Mouse (Mus musculus): Measurements from ENCODE around the gene Cd36. TPM values are rescaled to one million over a fixed set of nuclear protein-coding genes. Genes with fewer than 3 reads are reported as not detected.
"Not testable (repeated sequence)": the region's sequence is repeated elsewhere in the genome, so short reads cannot be mapped to it uniquely, and the experiment has no call there.

Gene Cd36
- polyA plus RNA-seq (2015; fragmentation: Nextera tagmentation; extraction: Ambion mirVana) = 5.2 and 5.3 TPM in 2 replicates

DNA sequence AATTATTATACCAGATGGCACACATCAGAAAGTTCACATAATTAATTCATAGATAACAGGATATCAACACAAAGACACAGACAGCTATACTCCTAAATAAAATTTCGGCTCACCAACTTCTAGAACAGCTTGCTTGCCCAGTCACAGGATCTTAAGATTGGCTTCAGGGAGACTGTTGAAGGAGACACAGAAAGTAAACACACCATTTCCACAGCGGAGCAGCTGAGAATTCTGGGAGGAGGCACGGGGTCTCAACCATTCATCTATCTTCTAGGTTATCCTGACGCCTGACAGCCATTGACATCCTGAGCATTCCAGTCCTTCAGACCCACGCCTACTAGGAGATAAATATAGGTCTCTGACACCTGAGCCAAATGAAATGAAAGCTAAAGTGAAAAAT lies at the start of gene Cd36:
Gene Cd36, minus strand, starts transcription at position 204 of the 400 bp plus-strand sequence.
- Histone ChIP-seq H3K9ac (no peak within 1 kb of the TSS), H3K4me1 (replicated peaks) (no peaks in the 10 kb centered on the region), H3K4me2 (no peak within 1 kb of the TSS), H3K36me3 (no peaks in the 10 kb centered on the region), H3K27ac (no peak within 1 kb of the TSS), H3K27me3 (no peaks in the 10 kb centered on the region), H3K9me3 (no peaks in the 10 kb centered on the region), H3K4me3 (no peak within 1 kb of the TSS)
- ATAC-seq (ENCODE audit: low FRiP score) = no peak
- WGBS = 52% methylated on average over 5 of the region's 5 CpGs

DNA sequence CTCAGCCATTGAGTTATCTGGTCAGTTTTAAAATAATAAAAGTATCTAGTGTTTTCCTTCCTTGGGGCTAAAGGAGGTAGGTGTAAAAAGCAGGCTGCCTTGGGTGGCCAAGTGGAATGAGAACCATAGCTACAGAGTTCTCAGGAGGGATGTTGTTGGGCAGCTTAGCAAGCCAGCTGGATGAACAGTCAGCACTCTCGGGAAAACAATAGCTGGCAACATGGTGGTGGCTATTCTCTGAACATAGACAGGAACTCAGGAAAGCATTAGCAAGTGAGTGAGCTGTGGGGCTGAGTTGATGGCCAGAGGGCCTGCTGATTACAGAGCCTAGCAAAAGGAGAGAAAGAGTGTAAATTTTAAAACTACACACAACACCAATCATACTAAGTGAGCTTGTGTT lies 45.9 kb upstream of the Cd36 start:
- Histone ChIP-seq H3K36me3 (no peaks in the 10 kb centered on the region), H3K9ac (no peak overlapping the region)
- WGBS = 52% methylated on average over 1 of the region's 1 CpGs

GRCm38 (mm10) chr5:17931588-17931987 lies 43.0 kb upstream of the Cd36 start:
- WGBS = 94% methylated on average over 2 of the region's 2 CpGs

More for the DNA sequence above, 45.9 kb upstream of the Cd36 start:
- ATAC-seq (ENCODE audit: low FRiP score) = no peak
- Histone ChIP-seq H3K4me2 (no peak overlapping the region), H3K27ac (no peak overlapping the region), H3K9me3 (no peaks in the 10 kb centered on the region), H3K4me1 (replicated peaks) (no peaks in the 10 kb centered on the region), H3K4me3 (no peak overlapping the region), H3K27me3 (no peaks in the 10 kb centered on the region)

GRCm38 (mm10) chr5:17929006-17929567 lies 40.5 kb upstream of the Cd36 start:
- 65% methylated on average over 7 of the region's 7 CpGs for WGBS
- no peak for ATAC-seq (ENCODE audit: low FRiP score)
- H3K9me3 ChIP-seq = no peaks in the 10 kb centered on the region
- H3K27me3 ChIP-seq = no peaks in the 10 kb centered on the region
- no peak overlapping the region for H3K4me2 ChIP-seq
- no peak overlapping the region for H3K4me3 ChIP-seq
- H3K27ac ChIP-seq = no peak overlapping the region
- H3K9ac ChIP-seq = no peak overlapping the region
- H3K36me3 ChIP-seq = no peaks in the 10 kb centered on the region
- no peaks in the 10 kb centered on the region for H3K4me1 ChIP-seq (replicated peaks)

More at GRCm38 (mm10) chr5:17931588-17931987, 43.0 kb upstream of the Cd36 start:
- not testable (repeated sequence) for H3K9me3 ChIP-seq; H3K4me3 ChIP-seq; H3K36me3 ChIP-seq; H3K4me1 ChIP-seq (replicated peaks); H3K27ac ChIP-seq; H3K9ac ChIP-seq; H3K4me2 ChIP-seq; H3K27me3 ChIP-seq; ATAC-seq (ENCODE audit: low FRiP score)

GRCm38 (mm10) chr5:17928471-17928870 lies 39.9 kb upstream of the Cd36 start:
- H3K27me3 ChIP-seq = no peaks in the 10 kb centered on the region
- H3K9ac ChIP-seq = no peak overlapping the region
- H3K27ac ChIP-seq = no peak overlapping the region
- H3K9me3 ChIP-seq = no peaks in the 10 kb centered on the region
- H3K36me3 ChIP-seq = no peaks in the 10 kb centered on the region
- no peak overlapping the region for H3K4me3 ChIP-seq
- WGBS = 19% methylated on average over 4 of the region's 4 CpGs
- no peak overlapping the region for H3K4me2 ChIP-seq
- H3K4me1 ChIP-seq (replicated peaks) = no peaks in the 10 kb centered on the region
- no peak for ATAC-seq (ENCODE audit: low FRiP score)

DNA sequence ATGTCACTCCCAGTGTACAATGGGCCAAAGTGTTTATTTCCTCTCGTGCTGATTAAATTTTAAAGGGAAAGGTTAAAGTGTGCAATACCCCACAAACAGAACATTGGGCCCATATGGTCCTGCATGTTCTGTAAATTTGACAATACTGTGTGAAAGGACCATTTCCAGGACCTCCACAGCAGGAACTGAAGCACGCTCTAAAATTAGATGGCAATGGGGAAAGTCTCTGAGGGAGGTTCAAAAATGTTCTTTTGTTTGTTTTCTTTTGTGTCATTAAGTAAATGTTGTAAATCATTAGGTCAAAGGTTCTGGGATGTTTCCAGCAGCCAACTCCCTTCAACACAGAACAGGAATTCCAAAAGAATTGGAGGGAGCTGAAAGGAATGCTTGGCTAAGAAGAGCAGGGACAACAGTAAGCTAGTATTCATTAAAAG lies 35.5 kb upstream of the Cd36 start:
- ATAC-seq (ENCODE audit: low FRiP score) = no peak
- no peaks in the 10 kb centered on the region for H3K4me1 ChIP-seq (replicated peaks)
- H3K9me3 ChIP-seq = no peaks in the 10 kb centered on the region
- no peaks in the 10 kb centered on the region for H3K36me3 ChIP-seq
- no peak overlapping the region for H3K4me3 ChIP-seq
- no peak overlapping the region for H3K9ac ChIP-seq
- no peaks in the 10 kb centered on the region for H3K27me3 ChIP-seq
- H3K27ac ChIP-seq = no peak overlapping the region
- 24% methylated on average over 2 of the region's 2 CpGs for WGBS
- H3K4me2 ChIP-seq = no peak overlapping the region

DNA sequence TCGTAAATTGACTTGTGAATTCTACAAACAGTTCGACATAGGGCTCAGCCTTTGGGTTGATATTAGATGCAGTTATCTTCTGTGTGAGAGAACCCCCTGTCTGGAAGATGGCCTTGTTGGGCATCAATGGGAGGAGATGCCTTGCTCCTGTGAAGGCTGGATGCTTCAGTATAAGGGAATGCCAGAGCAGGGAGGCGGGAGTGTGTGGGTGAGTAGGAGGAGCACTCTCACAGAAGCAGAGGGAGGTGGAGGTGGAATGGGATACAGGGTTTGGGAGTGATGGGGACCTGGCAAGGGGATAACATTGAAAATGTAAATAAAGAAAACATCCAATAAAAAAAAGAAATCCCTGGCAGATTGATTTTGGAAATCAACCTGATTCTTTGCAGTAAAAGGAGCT lies 35.0 kb upstream of the Cd36 start:
- 81% methylated on average over 3 of the region's 3 CpGs for WGBS
- Histone ChIP-seq H3K4me3 (no peak overlapping the region), H3K27ac (no peak overlapping the region), H3K9me3 (no peaks in the 10 kb centered on the region), H3K4me1 (replicated peaks) (no peaks in the 10 kb centered on the region), H3K9ac (no peak overlapping the region), H3K4me2 (no peak overlapping the region), H3K27me3 (no peaks in the 10 kb centered on the region), H3K36me3 (no peaks in the 10 kb centered on the region)
- ATAC-seq (ENCODE audit: low FRiP score) = no peak

- Histone ChIP-seq H3K4me3 (no peak overlapping the region), H3K4me2 (no peak overlapping the region), H3K27me3 (no peaks in the 10 kb centered on the region), H3K9me3 (no peaks in the 10 kb centered on the region), H3K27ac (no peak overlapping the region), H3K36me3 (no peaks in the 10 kb centered on the region), H3K9ac (no peak overlapping the region), H3K4me1 (replicated peaks) (no peaks in the 10 kb centered on the region)
- WGBS = 78% methylated on average over 5 of the region's 5 CpGs
- ATAC-seq (ENCODE audit: low FRiP score) = no peak
Measured at GRCm38 (mm10) chr5:17918966-17919365, 30.4 kb upstream of the Cd36 start.

- Histone ChIP-seq H3K9me3 (no peaks in the 10 kb centered on the region), H3K36me3 (no peaks in the 10 kb centered on the region), H3K4me3 (no peak overlapping the region), H3K27me3 (no peaks in the 10 kb centered on the region), H3K27ac (no peak overlapping the region), H3K4me2 (no peak overlapping the region), H3K9ac (no peak overlapping the region), H3K4me1 (replicated peaks) (no peaks in the 10 kb centered on the region)
- 80% methylated on average over 7 of the region's 7 CpGs for WGBS
- no peak for ATAC-seq (ENCODE audit: low FRiP score)
Measured at GRCm38 (mm10) chr5:17904766-17905165, 16.2 kb upstream of the Cd36 start.

DNA sequence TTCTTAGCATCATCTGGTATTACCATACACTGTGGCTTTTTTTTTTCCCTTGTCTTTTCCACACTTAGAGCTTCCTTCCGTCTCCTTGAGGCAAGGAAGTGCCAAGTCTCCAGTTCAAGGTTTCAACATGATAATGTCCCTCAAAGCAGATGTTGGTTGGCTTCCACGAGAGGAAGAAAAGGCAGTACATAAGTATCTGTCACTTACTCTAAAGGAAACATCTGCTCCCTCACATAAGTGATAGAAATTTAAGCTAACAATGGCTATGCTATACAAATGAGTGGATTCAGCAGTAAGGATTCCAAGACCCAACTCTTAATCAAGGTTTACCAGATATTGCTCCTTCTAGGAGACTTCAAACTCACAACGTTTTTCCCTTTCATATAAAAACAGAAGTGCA lies 10.3 kb upstream of the Cd36 start:
- WGBS = 71% methylated on average over 3 of the region's 3 CpGs
- Histone ChIP-seq H3K4me3 (no peak overlapping the region), H3K9ac (no peak overlapping the region), H3K27ac (no peak overlapping the region), H3K36me3 (no peaks in the 10 kb centered on the region), H3K4me1 (replicated peaks) (no peaks in the 10 kb centered on the region), H3K4me2 (no peak overlapping the region), H3K27me3 (no peaks in the 10 kb centered on the region), H3K9me3 (no peaks in the 10 kb centered on the region)
- ATAC-seq (ENCODE audit: low FRiP score) = no peak

- not testable (repeated sequence) for ATAC-seq (ENCODE audit: low FRiP score); H3K4me2 ChIP-seq; H3K27ac ChIP-seq; H3K9ac ChIP-seq; H3K9me3 ChIP-seq; H3K27me3 ChIP-seq; H3K36me3 ChIP-seq; H3K4me3 ChIP-seq; H3K4me1 ChIP-seq (replicated peaks)
- 94% methylated on average over 5 of the region's 5 CpGs for WGBS
Measured at GRCm38 (mm10) chr5:17897641-17898040, 9.0 kb upstream of the Cd36 start.

DNA sequence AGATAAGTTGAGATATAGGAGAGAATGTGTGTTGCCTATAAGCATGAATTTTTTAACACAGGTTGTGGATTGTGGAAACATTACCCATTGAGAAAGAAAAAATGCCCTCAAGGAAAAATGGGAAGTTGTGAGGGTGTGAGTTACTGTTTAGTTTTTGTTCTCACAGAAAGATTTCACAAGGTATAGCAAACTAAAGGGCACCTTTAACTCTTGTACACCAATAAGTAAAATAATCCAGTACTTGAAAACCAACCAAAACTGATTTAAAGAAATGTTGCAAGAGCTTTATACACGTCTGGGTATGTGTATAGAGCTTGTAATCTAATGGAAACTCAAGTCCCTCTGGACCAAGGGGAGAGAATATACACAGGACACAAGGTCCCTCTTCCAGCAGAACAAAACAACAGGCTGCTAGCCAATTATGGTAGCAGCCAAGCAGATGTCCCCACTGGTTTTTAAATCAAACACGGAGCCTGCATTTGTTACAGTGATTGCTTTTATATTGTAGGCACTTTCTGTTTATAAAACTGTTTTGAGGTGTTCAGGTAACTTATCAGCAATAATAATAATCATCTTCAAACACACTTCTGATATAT lies 5.1 kb upstream of the Cd36 start:
- Histone ChIP-seq H3K9ac (no peak overlapping the region), H3K36me3 (no peaks in the 10 kb centered on the region), H3K27ac (no peak overlapping the region), H3K4me2 (no peak overlapping the region), H3K27me3 (no peaks in the 10 kb centered on the region), H3K4me3 (no peak overlapping the region), H3K9me3 (no peaks in the 10 kb centered on the region), H3K4me1 (replicated peaks) (no peaks in the 10 kb centered on the region)
- 58% methylated on average over 2 of the region's 2 CpGs for WGBS
- no peak for ATAC-seq (ENCODE audit: low FRiP score)

- ATAC-seq (ENCODE audit: low FRiP score) = no peak
- Histone ChIP-seq H3K9ac (no peak overlapping the region), H3K4me3 (no peak overlapping the region), H3K9me3 (no peaks in the 10 kb centered on the region), H3K4me1 (replicated peaks) (no peaks in the 10 kb centered on the region), H3K36me3 (no peaks in the 10 kb centered on the region), H3K27ac (no peak overlapping the region), H3K4me2 (no peak overlapping the region), H3K27me3 (no peaks in the 10 kb centered on the region)
- 85% methylated on average over 1 of the region's 1 CpGs for WGBS
Measured at GRCm38 (mm10) chr5:17889291-17889690, 690 bp upstream of the Cd36 start.

All from hindbrain, embryonic 13.5 days (tissue).